Mouse (Mus musculus): Measurements from ENCODE around the gene Edn2.

DNA sequence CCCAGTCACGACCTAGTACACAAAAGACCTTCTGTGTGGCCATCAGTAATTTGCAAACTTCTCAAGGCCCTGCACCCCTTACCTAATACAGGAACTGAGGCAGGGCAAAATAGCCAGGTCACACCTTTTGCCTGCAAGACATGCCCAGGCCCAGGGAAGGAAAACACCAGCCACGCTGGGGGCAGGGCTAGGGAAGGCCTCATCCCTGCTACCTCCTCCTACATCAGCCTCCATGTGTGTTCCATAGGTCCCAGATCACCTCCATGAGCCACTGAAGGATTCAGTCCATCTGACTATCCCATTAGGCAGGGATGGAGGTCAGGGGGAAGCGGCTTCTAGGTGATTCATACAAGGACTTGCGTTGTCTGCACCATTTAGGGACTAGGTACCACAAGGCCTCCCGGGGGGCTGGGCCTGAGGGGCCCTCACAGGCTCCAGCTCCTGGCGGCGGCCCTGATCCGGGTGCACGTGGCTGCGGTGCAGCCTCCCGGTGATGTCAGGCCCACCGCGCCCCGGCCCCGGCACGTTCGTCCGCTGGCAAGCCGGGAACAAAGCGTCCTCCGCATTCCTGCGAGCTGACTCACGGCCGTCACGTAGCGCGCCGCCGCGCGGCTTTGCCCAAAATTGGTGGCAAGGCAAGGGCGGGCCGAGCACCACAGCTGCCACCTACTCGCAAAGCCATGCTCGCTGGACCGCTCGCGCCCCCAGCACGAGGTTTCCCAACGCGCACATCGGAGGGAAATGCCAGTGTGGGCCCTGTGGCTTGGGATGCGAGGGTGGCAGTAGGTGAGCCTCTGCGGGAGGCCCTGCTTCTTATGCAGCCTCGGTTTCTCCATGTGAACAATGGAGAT lies 12.5 kb upstream of the Edn2 start:
- TF ChIP-seq CTCF (IDR thresholded peaks at IDR 0.05; ENCODE audit: low read depth) (peak; percentile 11; the same call in 1 of the 2 replicates), EP300 (optimal IDR thresholded peaks at IDR 0.05) (peak; percentile 83)

Data from stomach, postnatal 0 days (tissue).